Mouse (Mus musculus): ENCODE data around the gene Cyp2c23.

DNA sequence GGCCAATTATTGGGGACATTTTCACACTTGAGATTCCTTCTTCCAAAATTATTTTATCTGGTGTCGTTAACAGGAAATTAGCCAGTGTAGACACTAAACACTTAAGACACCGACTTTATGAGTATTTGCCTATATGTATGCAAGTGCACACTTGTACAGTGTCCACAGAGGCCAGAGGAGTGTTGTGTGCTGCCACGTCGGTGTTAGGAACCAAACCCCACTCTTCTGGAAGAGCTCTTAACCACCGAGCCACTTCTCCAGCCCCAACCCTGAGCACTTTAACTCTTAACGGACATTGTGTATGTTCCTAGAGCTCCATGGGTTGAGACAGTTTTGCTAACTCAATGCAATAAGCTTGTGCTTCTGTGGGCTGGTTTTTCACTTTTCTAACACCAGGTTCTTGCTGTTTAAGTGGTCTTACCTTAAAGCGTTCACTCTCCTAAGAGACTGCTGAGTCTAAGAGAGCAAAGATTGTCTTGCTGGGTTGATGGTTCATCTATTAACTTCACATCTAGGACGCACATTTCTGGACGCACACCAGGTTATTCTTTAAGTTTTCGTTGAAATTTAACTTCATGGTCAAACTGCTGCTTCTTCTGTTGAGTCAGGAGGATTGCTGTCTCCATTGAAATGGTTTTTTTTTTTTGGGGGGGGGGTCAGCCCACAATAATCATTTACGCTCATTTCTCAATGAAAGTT is 3.2 kb upstream of the Cyp2c23 start:
- TF ChIP-seq POLR2A (IDR thresholded peaks at IDR 0.05; ENCODE audit: control insufficient read depth, extremely low read depth, insufficient read depth, low read length, poor library complexity) (no peak), CTCF (IDR thresholded peaks at IDR 0.05; ENCODE audit: borderline replicate concordance, control insufficient read depth, extremely low read depth, insufficient read depth, low read length, poor library complexity) (no peak)

All from thymus, adult 2 months (tissue).